Mouse (Mus musculus) MN1 (cell line): ENCODE data around the gene Snx1.

Experiments
- DNase-seq: peaks from one replicate; pipeline ENCODE4 v3.0.0-alpha.2; 2016; ENCODE audit warnings: low spot score

Snx1 gene

GRCm38 (mm10) chr9:66127193-66127546 is 783 bp upstream of the Snx1 start:
- no peak for DNase-seq

- peak; percentile 25 for DNase-seq
Observed at GRCm38 (mm10) chr9:66125543-66126455, 588 bp downstream of the Snx1 start.

- DNase-seq, result peak; percentile 97
Observed at GRCm38 (mm10) chr9:66124681-66125542, 1.5 kb downstream of the Snx1 start.

GRCm38 (mm10) chr9:66124111-66124531 is 2.3 kb downstream of the Snx1 start:
- DNase-seq, result peak; percentile 48

GRCm38 (mm10) chr9:66123648-66124047 is 2.7 kb downstream of the Snx1 start:
- no peak for DNase-seq

- no peak for DNase-seq
Observed at GRCm38 (mm10) chr9:66121421-66121820, 5.0 kb downstream of the Snx1 start.

GRCm38 (mm10) chr9:66120945-66121344 is 5.4 kb downstream of the Snx1 start:
- DNase-seq, result peak; percentile 33

GRCm38 (mm10) chr9:66120106-66120505 is 6.3 kb downstream of the Snx1 start:
- no peak for DNase-seq

GRCm38 (mm10) chr9:66119498-66119897 is 6.9 kb downstream of the Snx1 start:
- no peak for DNase-seq

- no peak for DNase-seq
Observed at GRCm38 (mm10) chr9:66116890-66117289, 9.5 kb downstream of the Snx1 start.

GRCm38 (mm10) chr9:66114341-66114740 is 12.0 kb downstream of the Snx1 start:
- no peak for DNase-seq

GRCm38 (mm10) chr9:66110611-66111379 is 15.6 kb downstream of the Snx1 start:
- no peak for DNase-seq

GRCm38 (mm10) chr9:66110126-66110525 is 16.3 kb downstream of the Snx1 start:
- DNase-seq, result no peak

GRCm38 (mm10) chr9:66109574-66109973 is 16.8 kb downstream of the Snx1 start:
- DNase-seq, result no peak

- no peak for DNase-seq
Observed at GRCm38 (mm10) chr9:66105168-66105567, 21.2 kb downstream of the Snx1 start.

GRCm38 (mm10) chr9:66104601-66105000 is 21.8 kb downstream of the Snx1 start:
- no peak for DNase-seq

GRCm38 (mm10) chr9:66102668-66103067 is 23.7 kb downstream of the Snx1 start:
- no peak for DNase-seq

- DNase-seq, result no peak
Observed at GRCm38 (mm10) chr9:66101577-66101976, 24.8 kb downstream of the Snx1 start.

- DNase-seq, result no peak
Observed at GRCm38 (mm10) chr9:66092664-66093063, 33.7 kb downstream of the Snx1 start.

GRCm38 (mm10) chr9:66091327-66092231 is 34.8 kb downstream of the Snx1 start:
- peak; percentile 24 for DNase-seq
